Mouse (Mus musculus) adrenal gland, postnatal 36 days (tissue): ENCODE results near the gene Lsr. TPM values are rescaled to one million over a fixed set of nuclear protein-coding genes. Genes with fewer than 3 reads are reported as not detected.

Source experiments
- DNase-seq, 2 experiments: peaks; one replicate each; pipeline ENCODE4 v3.0.0; 2021; ENCODE audit warnings: mixed read lengths in 1 of 2
- long read RNA-seq, 2 experiments: library from polyadenylated mRNA; stranded (forward); transcript quantifications; one replicate each; pipeline ENCODE4 v2.0.0; 2021; ENCODE audit warnings: borderline sequencing depth in 2 of 2
- total RNA-seq, 2 experiments: library from RNA; stranded (reverse); gene quantifications; 2 replicates each; pipeline ENCODE4 v1.2.3; 2021

The Lsr gene
- 10 to 100 TPM in 1 of 2 experiments, 1 to 10 TPM in 1; 6.1 to 14.6 TPM for total RNA-seq
- long read RNA-seq, experiment 1, partial matches to known transcripts, result 4 of 15 reads
- long read RNA-seq, experiment 1, other reads (novel, unspliced or antisense), result 7 of 15 reads
- long read RNA-seq, experiment 2, partial matches to known transcripts, result 2 of 7 reads
- long read RNA-seq, experiment 2, other reads (novel, unspliced or antisense), result 3 of 7 reads

DNA sequence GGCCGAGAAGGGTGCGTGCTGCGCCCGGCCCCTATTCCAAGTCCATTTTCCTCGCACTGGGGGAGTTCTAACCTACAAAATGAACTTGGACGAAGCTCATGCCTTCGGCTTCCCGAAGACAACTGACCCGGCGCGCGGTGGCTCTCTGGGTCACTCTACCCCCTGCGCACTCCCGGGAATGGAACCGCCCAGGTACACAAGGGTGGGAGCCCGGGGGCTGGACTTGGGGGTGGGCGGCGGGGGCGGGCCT lies at the start of gene Lsr:
Gene Lsr (minus strand): TSS at position 214 of the 250 bp plus-strand sequence.
- no peak for DNase-seq

DNA sequence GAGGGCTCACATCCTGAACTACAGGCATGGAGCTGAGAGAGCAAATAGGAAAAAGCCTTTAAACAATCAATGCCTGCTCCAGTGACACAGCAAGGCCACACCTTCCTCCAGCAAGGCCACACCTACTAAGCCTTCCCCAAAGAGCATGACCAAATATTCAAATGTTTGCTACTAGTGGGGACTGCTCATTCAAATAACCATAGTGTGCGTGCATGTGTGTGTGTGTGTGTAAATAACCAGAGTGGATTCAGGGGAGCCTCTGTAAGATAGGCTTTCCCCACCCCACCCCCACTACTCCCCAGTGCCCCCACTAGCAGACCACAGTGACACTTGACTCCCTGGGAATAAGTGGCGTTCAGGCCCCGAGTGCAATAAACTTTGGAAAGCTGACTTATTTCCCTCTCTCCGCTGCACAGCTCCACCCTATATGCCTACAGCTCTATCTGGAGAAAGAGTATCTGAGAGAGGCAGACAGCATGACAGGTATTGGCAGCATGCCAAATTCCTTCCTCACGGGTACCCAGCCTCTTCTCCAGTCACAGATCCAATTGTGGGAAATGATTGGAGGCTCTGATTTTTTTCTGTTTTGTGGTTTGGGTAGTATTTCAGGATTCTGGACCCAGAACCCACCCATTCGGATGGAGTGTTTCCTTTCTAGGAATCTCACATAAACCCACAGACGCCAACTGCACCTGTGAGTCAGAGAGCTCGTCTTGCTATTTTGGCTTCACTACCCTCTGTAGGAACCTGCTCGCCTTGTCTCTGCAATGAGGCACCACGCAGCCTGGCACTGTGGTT lies 44.0 kb upstream of the Lsr start:
- peak; percentile 52 to 60 for DNase-seq

DNA sequence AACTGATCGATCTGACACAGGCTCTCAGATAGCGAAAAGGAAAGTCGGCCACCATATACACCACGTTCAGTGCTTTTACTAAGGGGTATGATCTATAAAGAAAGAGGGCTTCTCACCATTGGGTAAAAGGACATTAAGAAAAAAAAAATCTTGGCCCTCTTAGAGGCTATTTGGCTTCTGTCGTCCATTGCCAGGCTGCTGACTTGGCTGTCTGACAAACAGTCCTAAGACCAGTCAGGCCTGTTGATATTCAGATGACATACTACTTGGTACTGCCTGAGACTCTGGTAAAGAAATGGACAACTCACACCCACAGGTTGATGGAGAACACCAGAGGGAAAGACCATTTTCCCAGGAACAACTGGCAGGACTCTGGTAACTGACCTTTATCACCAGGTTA lies 39.7 kb upstream of the Lsr start:
- DNase-seq, result no peak

DNA sequence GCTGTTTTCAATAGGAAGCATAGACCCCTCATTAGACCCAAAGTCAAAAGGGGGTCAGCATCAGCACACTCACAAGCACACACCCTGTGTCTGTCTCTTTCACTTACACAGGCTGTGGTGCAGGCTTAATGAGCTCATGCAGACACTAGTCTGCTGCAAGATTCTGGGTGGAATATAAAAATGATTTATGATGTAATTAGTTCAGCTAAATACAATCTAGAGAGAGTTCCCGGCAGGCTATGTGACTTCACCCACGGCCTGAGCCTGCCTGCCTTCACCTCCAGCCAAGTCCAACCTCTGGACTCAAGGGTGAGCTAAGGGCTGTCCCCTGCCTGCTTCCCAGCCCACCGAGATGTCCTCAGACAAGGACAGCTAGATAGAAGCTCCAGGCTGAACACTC lies 35.6 kb upstream of the Lsr start:
- DNase-seq, result no peak

DNA sequence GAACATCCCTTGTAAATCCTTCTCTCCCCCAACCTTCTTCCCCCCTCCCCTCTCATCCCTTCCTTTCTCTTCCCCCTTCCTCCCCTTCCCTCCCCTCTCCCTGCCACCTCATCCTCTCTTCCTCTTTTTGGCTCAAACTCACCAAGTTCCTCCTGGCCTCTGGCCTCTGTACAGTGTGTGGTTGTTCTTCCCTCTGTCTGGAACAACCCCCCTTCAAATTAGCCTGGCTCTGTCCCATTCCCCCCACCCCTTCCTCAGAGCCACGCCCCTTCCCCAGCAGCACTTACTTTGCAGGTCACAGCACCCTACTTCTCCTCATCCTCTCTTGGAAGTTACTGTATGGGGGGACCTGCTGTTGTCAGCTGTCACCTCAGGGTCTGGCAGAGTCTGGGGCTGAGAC lies 34.9 kb upstream of the Lsr start:
- DNase-seq, result no peak

DNA sequence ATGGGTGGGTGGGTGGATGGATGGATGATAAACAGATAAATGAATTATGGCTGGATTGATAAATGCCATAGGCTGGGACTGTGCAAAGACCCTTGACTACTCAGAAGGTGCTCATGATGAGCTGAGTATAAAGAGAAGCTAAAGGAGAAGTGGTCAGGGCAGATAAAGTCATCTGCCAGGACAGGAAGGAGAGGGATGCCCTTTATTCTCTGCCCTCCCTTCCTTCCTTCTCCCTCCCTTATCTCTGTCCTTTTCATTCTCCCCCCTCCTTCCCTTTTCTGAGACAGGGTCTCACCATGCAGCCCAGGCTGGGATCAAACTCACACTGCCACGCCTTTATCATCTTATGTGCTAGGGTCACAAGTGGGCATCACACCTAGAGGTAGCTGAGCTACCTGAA lies 34.5 kb upstream of the Lsr start:
- no peak for DNase-seq

DNA sequence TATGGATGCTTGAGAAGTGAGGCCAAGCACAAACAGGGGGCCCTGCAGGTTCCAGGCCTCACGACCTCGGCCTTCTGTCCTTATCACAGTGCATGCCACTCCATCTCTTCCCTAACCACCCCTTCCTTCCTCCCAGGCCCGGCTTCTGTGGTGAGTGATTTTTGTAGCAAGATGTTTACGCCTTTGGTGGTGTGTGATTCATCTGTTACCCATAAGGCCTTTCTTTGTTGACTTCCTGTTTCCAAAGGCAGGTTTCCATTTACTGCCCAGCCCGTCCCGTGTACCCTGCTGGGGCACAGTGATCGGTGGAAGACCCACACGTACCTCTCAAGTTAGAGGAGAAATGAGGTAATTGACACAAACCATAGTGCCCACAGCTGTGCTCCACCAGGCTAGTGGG lies 29.4 kb upstream of the Lsr start:
- DNase-seq, result peak; percentile 30 to 36

DNA sequence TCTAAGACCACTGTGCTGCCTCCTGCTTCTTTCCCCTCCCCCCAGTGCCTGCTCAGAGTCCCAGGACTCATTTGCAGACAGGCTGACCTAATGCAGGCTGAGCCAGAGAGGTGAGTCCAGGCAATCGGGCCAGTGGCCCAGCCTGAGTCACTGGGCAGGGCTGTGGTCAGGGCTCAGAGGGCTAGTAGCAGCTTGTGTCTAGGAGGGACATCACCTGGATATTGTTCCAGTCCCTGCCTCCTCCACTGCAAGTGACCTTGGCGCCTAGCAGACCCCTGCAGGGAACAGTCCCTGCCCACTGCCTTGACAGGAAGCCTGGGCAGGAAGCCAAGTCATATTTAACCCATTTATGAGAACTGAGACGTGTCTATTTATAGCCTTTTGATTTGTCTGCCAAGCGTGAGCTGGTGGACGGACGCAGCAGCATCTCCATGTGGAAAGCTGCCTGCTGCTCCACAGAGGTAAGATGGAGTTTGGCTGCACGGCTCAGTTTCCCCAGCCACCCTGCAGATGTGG lies 27.3 kb upstream of the Lsr start:
- DNase-seq, result peak; percentile 70 to 81

DNA sequence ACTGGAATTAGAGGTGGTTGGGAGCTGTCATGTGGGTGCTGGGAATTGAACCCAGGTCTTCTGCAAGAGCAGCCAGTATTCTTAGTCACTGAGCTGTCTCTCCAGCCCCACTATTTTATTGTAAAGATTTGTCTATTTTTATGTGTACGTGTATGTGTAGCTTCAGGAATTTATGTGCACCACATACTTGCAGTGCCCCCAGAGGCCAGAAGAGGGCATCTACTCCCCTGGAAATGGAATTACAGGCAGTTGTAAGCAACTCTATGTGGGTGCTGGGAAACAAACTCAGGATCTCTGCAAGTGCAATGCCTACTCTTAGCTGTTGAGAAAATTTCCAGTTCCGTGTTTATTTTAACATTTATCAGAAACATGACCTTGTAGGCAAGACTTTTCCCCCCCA lies 23.2 kb upstream of the Lsr start:
- no peak for DNase-seq

DNA sequence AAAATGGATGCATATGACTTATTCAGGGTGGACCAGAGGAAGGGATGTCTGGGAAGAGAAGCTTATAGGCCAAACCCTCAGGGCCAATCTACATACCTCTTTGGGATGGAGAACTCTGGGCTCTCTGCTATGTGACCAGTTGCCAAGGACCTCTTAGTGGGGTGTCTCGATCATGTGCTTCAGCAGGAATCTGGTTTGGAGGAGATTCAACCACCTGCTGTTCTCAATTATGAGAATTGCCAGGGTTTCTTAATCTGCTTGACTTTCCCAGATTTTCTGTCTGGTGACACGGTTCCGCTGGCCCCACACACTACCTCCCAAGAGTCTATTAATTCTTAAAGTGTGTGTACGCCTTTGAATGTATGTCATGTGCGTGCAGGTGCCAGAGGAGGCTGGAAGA lies 20.7 kb upstream of the Lsr start:
- no peak for DNase-seq

DNA sequence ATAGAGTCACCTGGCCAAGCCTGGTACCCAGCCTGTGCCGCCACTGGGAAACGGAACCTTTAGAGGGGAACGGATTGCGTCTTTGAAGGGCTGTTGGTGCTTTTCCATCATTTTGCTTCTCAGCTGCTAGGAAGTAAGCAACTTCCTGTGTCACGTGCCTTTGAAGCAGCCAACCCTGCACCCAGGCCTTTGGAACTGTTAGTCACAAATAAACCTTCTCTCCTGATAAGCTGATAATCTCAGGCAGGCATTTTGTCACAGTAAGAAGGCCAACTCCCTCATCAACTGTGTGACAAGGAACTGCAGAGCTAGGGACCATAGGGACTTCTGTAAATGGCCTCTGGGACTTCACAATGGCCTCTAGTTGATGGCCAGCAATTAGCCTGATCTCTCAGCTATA lies 18.9 kb upstream of the Lsr start:
- no peak for DNase-seq

DNA sequence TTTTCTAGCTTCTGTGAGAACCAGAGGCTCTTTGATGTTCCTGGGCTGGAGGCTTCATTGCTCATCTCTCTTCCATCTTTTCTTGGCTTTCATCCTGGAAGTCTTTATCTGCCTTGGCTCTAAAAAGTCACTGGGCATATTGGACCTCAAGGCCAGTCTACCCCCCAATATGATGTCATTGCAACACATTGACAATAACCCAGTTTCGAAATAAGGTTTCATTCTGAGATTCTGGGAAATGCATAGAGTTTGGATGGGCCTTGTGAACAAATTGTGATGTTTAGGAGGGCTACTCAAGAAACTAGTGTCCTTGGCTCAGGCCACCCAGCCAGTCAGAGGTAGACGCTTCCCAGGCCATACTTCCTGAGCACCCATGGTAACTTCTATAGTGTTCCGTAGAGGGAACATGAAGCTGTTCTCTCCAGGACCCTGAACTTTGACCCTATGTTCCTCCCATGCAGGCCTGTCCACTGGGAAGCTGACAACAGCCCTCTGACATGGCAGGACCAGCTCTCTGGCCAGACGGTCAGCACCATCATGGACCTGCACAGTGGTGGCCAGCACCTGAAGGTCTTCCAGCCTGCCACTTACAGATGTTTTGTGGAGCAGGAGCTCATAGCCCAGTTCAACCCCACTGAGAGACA lies 15.4 kb upstream of the Lsr start:
- DNase-seq, result peak; percentile 41 to 44

DNA sequence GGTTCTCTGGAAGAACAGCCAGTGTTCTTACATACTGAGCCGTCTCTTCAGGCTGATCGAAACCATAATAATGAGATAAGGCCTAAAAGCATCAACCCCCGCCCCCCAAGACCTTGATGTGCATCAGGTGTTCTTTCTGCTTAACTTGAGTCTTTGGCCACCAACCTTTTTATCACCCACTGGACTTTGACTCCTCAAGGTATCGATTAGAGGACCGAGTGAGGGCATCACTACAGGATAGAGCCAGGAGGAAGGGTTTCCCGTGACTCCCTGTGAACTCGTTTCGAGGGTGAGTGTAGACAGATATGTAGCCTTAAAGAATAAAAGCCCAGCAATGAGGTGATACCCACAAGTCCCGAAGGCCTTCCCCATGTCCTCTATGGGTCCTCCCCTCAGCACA lies 12.1 kb upstream of the Lsr start:
- DNase-seq, result no peak

DNA sequence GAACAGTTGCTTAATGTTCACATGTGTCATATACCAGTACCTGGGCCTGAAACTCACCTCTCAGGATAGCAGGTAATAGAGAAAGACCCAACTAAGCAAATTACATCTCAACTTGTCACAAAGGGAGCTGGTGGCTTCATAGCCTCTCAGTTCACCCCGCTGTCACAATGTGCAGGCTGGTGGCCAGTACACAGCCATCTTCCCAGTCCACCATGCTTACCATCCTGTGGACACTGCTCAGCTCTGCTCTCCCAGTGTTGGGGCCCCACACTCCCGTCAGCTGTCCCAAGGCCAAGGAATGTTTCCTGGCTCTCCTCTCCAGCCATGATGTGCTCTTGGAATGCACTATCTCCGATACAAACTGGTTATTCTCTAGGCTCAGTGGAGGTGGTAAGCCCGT lies 8.4 kb upstream of the Lsr start:
- DNase-seq, result no peak

DNA sequence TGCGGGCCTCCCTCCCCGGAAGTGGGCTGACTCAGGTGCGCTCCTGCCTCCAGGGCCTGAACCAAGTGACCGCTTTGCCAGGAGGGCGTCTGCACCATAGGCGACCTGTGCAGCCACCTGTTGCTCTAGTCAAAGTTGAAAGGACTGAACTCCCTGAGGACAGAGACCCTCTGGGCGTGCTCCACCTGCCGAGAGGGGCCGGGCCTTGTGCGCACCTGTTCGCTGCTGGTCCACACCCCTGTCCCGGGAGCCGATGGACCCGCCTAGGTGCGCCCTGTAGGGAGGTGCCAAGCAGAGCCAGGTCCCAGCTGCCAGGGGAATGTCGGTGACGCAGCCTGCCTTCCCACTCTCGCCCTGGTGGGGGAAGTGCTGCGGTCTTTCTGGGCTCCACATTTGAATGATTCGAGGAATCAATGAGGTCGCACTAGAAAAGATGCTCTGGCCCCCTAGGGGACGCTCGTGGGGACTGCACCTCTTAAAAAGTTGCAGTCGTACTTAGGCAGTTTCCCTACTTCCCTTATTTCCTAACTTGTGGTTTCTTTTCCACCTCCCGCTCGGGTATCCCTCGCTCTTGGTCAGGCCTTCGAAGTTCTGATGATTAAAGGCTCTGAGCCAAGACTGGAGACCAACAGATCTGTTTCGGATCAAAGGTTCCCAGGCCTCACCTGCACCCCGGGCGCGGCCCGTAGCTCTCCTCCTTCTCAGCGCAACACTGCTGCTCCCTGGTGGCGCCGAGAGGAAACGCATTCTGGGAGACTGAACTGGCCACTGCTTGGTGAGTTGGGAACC lies 431 bp upstream of the Lsr start, which contains the start of gene Fam187b:
Gene Fam187b (plus strand): TSS at position 290 of the 789 bp plus-strand sequence.
- peak; percentile 91 to 93 for DNase-seq

DNA sequence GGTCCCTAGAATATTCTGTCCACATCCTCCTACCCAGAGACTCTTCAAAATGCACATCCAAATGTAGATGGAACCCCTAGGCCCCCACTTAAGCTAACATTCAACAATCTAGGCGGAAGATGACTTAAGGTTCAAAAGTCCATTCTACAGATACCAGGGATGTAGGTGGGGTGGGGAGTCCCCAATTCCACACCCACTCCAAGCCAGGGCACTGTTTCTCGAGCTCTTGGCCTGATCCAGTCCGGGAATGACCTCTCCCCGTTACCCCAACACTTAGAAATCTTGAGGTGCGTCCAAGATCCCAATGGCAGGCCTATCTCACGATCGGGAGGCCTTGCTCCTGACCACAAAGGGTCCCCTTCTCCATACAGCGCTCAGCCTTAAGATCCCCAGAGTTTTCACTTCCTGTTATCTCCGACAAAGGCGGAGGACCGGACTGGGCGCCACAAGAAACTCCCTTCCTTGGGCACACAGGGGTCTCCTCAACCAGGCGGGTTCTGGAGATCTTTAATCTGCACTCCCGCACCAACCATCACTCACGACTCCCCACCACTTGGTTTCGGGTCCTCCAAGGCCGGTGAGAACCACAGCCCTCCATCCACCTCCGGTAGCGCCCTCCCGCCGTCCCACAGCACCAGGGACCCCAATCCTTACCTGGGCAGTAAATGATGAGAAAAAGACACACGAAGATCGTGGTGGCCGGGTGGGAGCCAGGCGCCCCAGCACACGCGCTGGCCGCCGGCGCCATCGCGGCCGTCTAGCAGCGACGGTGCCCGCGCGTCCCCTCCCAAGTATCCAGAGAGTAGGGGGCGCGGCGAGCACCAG lies 626 bp downstream of the Lsr start:
- no peak for DNase-seq

DNA sequence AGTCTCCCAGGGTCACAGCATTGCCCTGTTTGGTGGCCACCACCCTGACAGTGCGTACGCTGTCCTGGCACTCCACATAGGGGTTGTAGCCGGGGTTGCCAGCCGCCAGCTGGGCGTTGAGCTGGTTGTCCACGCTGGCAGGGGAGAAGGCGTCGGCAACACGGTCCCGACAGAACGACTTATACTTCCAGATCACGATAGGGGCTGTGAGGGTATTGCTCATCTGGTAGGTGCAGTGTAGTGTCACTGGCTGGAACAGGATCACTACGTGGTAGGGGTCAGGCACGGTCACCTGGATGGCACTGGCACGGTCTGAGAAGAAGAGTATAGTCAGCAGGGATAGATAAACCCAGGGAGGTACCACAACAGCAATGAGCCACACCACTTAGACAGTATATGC lies 1.4 kb downstream of the Lsr start:
- no peak for DNase-seq

DNA sequence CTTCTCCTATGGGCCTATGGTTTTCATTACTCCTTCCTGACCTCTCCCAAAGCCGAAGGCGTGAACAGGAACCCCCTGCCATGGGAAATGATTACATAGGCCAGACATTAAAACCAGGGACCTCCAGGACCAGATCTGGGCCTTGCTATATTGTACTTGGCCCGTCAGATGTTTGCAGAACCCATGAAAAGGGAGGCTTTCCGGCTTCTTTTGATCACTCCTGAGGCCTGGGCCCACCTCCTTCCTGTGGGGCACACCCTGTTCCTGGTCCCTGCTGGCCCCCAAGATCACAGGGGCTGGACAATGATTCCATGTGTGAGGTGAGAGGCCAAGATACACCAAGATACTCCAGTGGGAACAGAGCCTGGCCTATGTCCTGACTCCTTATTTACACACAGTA lies 4.1 kb downstream of the Lsr start:
- no peak for DNase-seq

DNA sequence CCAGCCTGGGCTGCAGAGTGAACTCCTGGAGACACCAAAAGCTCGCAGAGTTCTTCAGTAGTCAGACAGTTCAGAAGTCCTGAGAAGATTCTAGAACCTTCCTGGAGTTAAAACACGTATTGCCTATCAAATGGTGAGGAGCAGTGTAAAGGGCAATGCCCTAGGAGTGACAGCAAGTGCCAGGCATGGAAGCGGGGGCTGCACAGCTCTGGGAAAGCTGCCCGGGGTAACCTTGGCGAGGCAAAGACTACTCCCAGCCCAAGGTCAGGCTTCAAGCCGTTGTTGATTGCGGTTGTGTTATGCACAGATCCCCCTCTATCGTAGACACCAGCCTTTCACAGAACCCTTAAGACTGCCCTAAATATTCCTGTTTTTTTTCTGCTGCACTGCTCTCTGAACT lies 4.7 kb downstream of the Lsr start:
- DNase-seq, result peak; percentile 88 to 89

DNA sequence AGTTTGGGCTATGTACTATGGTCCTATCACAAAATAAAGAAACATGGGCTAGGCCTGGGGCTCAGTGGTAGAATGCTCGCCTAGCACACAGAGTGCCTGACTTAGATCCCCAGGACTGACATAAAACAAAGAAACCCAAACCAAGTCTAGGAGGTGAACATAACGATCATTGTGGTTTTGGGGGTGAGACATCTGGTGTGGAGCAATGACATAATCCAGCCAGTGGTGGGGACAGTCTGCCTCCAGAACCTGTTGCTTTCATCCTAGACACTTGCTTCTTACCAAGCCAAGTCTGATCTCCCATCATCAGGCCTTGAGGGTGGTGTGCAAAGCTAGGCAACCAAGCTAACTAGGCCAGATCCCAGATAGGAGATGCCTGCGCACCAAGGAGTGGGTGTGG lies 6.6 kb downstream of the Lsr start:
- DNase-seq, result no peak

DNA sequence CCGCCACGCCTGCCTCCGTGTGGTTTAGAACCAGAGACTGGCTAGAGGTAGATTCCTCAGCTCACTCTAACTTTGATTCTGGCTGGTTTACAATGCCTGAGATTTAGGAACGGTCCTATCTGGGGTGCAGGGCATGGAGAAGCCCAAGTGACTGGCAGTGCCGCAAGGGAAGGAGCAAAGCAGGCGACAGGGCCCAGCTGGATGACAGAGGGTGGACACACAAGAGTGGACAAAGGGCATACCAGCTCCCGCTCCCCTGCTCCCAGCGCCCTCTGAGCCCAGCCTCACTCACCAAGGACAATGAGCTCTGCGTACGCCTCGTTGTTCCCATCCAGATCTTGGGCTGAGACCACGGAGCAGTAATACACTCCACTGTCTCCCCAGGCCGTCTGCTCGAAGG lies 7.6 kb downstream of the Lsr start:
- no peak for DNase-seq

DNA sequence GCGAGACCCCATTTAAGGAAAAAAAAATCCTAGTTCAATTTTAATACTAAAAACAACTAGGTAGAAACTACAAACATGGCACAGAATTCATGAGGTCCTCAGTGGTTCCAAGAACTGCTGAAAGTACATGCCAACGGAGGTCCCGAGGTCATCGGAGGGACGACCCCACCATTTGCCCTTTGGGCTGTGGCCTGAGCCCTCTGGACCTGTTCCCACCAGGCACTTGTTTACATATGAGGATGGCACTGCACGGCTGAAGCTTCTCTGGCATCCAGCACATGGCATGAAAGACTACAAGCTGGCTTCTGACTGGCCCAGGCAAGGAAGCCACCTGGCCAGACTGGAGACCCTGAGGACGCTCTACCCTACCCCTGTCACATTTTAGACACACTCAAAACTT lies 8.9 kb downstream of the Lsr start:
- no peak for DNase-seq
